Mouse (Mus musculus) T-cell, adult 2 months (primary cell): ENCODE measurements around the gene Slc38a2.
A peak's percentile ranks its signal among the peaks of the same experiment; 100 is the strongest.

ENCODE experiments used
- DNase-seq: peaks from one replicate; pipeline ENCODE4 v3.0.0; 2022; ENCODE audit warnings: low spot score

Slc38a2 gene

DNA sequence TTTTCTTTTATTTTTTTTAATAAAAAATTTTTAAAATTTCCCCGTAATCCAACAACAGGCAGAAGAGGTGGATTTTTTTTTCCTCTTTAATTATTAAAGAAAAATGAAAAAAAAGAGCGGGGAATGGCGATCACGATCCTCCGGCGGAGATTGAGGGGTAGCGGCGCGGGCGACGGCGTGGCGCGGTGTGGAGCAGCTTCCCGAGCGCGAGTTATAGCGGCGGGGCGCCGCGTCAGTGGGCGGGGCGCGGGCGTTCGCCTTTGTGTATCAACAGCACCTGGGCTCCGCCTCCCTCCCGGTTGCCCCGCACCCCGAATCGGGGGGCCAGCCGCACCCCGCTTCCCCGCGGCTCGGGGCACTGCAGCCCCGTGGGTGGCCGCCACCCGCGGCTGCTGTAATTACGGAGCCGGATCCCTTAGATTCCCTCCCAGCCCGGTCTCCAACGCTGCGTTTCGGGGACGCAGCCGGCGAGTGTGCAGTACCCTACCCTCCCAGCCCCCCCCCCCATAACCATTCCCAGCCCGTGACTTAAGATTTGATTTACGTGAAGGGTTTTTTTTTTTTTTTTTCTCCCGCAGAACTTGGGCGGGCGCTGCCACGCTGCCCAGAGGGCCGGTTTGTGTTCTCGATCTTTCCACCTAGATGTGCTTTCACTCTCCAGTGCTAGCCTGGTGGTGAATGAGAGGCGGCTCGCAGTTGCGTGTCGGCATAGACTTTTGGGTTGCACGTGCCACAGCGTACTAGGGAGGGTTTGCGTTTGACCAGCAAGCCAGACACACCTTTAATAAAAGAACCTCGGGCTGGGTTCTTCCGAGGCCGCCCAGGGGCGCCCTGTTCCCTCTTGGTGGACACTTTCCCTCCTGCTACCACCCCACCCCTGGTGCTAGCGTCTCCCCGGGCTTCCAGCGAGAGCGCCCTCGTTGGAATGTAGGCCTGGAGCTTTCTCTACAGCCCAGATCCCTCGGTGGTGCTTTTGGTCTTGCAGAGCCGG, at the start of gene Slc38a2:
Slc38a2 (minus strand) TSS at position 210 of the 991 bp plus-strand sequence.
- peak; percentile 92 for DNase-seq

DNA sequence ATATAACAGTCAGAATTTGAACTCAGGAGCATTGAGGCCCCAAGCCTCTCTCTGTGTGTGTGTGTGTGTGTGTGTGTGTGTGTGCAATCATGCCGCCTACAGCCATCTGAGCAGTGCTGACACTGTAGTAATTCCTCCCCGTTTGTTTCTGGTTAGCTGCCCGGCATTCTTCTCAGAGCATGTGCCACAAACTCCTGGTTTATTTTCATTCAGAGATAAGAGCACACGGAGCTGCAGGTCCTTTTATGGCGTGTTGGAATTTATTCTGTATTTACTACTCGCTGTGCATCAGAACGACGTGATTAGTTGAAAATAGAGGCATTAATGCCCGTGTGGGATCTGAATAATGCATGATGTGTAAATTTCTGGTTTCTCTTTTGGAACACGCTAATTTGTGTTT, 49.6 kb upstream of the Slc38a2 start:
- no peak for DNase-seq

GRCm38 (mm10) chr15:96747551-96747950, 48.0 kb upstream of the Slc38a2 start:
- no peak for DNase-seq

DNA sequence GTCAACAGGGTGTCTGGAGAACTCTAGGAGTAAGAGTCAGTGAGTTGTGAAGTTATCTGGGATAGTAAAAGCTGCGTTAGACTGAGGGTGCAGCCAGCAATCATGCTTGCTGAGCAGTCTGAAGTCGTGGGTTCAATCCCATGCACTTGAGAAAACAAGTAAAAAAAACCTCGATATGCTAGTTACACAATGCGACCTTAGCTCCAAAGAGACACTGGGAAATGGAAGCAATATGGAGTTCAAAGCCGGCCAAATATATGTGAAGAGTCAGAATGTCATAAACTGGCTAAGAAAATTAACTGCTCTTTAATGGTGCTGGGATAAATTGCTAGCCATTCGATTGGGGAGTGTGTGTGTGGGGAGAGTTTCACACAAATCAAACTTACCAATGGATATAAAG, 47.5 kb upstream of the Slc38a2 start:
- DNase-seq: no peak

DNA sequence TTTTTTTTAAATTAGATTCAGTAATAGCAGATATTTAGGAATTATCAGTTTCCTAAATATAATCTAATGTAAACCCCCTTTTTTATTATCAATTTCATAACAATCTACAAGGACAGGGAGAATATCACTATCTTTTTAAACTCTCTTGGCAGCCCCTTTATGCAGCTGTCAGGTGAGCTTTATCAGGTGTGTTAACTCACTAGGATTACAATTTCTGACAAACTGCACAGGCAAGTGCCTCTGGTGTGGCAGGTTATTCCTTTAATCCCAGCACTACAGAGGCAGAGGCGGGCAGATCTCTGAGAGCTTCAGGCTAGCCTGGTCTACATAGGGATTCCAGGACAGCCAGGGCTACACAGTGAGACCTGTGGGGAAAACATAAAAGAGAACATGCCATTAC, 45.8 kb upstream of the Slc38a2 start:
- DNase-seq: no peak

GRCm38 (mm10) chr15:96744882-96745296, 45.4 kb upstream of the Slc38a2 start:
- DNase-seq: no peak

- DNase-seq: no peak
Measured at GRCm38 (mm10) chr15:96744153-96744881, 44.8 kb upstream of the Slc38a2 start.

DNA sequence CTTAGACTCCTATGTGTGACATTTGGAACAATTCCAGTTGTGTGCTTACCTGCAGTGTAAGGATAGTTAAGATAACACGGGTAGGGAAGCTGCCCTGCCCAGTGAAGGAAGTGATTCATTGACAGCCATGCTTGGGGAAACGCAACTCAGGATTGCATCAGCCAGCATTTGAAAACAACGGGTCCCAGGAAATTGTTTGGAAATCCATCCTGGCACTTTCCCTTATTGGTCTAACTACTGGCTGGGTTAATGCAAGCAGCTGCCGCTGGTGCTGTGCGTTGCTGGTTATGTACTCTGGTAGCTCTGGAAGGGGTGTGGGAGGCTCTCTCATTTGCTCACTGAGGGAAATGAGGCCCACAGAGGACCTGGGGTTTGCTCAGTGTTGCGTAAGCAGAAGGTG, 43.7 kb upstream of the Slc38a2 start:
- DNase-seq: no peak

- no peak for DNase-seq
Measured at GRCm38 (mm10) chr15:96742591-96743241, 43.2 kb upstream of the Slc38a2 start.

DNA sequence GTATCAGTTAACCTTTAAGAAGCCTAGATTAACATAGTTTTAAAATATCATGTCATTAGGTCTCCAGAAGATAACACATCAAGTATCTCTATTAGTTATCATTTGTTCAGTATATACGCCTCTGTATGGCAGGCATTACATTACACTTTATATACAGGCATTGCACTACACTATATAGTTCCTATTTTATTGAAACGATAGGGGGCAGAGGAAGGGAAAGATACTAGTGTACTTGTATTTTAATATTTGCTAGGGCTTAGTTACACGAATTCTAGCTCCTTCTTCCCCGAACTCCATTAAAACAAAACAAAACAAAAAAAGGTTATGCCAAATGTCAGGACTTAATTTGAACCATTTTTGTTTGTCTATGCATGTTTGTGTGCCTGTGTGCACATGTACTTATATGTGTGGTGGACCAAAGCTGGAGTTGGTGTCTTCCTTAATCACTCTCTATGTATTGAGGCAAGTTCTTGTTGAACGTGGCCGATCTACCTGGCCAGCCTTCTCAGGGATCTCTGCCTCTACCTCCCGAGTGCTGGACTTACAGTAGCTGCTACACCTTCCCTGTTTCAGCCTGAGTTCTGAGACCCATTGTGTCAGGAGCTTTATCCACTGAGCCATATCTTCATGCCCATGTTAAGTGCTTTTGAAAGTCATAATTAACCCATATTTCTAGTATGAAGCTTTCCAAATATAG, 41.5 kb upstream of the Slc38a2 start:
- DNase-seq: no peak

- DNase-seq: no peak
Measured at GRCm38 (mm10) chr15:96740091-96740490, 40.6 kb upstream of the Slc38a2 start.

DNA sequence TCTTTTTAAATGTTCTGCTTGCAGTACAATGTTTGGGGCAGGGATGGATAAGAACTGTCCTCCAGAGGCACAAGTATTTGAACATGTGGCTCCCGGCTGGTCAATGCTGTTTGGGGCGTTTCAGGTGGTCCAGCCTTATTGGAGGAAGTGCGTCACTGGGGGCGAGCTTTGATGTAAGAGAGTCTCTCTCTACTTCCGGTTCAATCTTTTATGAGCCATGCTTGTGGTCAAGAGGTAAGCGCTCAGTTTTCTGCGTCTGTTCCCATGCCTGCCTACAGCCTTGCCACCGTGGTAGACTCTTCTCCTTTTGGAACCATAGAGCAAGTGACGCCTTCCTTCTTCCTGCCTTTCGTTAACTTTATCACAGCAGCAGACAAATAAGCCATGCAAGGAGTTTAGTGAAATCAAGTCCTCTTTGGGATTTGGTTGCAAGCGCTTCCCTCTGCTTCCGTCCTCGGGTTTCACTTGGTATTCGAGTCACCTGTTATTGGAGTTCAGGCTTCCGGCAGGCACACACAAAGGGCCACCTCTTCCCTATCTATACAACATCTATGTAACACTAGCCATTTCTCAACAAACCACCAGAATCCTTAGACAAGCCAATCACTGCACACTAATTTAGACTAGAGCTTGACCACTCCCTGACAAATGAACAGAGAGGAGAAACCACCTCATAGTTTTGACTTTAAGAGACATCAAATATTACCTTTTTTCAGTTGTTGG, 37.3 kb upstream of the Slc38a2 start:
- DNase-seq: no peak

- DNase-seq: no peak
Measured at GRCm38 (mm10) chr15:96735562-96736160, 36.1 kb upstream of the Slc38a2 start.

DNA sequence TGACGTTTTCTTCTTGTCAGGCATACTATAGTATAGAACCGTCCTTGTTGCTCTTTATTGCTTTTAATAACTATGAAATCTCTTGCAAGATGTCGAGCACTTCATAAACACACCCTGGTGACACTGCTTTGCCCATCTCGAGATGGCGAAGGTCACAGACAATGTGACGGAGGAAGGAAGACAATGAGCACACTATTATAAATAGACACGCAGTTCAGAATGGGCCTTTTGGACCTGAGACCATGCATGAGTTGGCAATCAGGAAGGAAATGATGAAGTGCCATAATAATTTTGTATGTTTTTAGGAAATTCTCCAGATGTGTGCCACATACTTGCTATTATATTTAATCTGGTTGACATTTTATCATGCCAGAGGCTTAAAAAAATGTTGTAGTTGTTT, 34.9 kb upstream of the Slc38a2 start:
- DNase-seq: no peak

DNA sequence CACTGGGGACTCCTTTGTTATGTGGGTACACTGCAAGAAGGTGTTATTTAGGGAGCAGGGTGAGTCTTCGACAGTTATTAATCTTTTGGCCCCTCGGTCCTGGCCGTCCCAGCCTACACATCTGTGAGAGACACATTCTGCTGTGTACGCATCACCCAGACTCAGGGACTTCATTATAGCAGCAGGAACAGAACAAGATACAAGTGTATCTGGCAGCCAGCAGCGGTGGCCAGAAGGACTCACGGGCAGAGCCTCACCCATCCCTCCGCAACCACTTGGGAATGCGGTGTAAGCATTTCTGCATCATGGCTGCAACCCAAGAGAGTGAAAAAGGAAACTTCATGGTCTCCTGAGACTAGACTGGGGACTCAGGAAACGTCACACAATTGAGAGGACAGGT, 30.9 kb upstream of the Slc38a2 start:
- DNase-seq: no peak

GRCm38 (mm10) chr15:96729785-96730184, 30.3 kb upstream of the Slc38a2 start:
- no peak for DNase-seq

GRCm38 (mm10) chr15:96728993-96729392, 29.5 kb upstream of the Slc38a2 start:
- DNase-seq: no peak

GRCm38 (mm10) chr15:96728346-96728745, 28.8 kb upstream of the Slc38a2 start:
- no peak for DNase-seq

DNA sequence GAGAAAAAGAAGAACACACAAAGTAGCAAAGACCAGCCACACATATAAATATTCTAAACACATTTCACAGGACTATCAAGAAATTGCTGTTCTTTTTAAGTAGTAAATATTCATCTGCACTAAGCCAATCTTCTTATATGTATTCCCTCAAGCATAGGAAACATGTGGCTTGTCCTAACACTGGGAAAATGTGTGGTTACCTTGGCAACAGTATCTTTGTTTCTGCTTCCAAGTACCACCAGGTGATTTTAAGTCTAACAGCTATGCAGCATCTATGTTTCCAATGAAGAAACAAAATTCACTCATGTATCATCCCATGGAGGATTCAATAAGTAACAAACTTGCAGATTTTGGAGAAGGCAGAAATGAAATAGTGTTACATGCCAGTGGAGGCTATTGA, 25.0 kb upstream of the Slc38a2 start:
- DNase-seq: no peak

- DNase-seq: no peak
Measured at GRCm38 (mm10) chr15:96722228-96722627, 22.7 kb upstream of the Slc38a2 start.

GRCm38 (mm10) chr15:96720146-96720545, 20.6 kb upstream of the Slc38a2 start:
- DNase-seq: peak; percentile 45
